Mouse (Mus musculus): ENCODE measurements at regions not wholly inside any gene's neighbourhood (a gene's known extent, or its start where the extent isn't known, plus 50 kb on each side); places are given as distances from the start of the nearest gene placed in this dataset.

DNA sequence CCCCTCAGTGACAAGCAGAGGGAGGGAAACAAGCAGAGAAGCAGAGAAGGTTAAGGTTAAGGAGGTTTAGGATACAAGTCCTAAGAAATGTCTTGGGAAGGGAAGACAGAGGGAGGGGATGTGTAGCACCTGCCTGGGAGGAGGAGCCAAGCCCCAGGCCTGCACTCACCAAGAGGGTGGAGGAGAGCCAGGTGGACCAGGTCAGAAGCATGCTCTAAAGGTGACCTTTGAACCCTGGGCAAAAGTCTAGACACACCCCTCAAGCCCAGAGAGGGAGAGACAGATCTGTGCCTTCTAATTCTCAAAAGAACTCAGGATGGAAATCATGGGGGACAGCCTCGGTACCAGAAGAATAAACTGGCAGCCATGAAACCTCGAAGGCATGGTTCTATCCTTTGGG is 54.4 kb upstream of the Calm2 start:
- DNase-seq (ENCODE audit: low spot score), result no peak
- no peaks in the 10 kb centered on the region for H3K36me3 ChIP-seq (ENCODE audit: control insufficient read depth, insufficient read depth, low read length)

DNA sequence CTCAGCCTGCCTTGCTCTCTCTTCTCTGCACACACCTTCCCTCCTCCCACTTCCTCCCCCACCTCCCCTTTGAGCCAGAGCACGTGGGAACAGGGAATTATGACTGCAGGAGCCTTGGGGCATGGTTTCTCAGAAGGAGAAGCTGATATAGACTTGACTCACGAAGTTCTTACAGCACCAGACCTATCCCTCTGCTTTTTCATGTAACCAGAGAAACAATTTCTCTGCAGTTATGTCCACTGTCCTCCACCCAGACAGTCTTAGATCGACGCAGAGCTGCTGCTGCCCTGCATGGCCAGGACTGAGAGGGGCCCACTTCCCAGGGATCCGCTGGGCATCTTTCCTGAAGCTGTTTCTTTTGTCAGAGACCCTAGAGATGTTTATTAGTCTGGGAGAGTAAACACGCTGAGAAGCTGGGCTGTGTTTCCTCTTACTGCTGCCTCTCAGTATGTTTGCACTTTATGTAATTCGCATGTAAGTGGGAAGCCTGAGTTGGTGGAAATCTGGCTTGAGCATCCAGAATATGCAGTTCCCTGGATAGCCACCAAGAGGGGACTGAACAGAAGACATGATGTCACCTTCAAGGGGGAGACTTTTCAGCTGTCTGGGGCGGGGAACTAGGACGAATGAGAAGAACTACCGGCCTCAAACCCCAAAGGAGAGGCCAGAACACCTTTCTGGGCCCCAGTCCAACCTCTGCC is 55.1 kb upstream of the Calm2 start:
- DNase-seq (ENCODE audit: low spot score) (peak; percentile 67), ATAC-seq (ENCODE audit: low FRiP score, low read depth) (peak; percentile 83)
- H3K4me3 ChIP-seq (replicated peaks; ENCODE audit: low read length), result no peak overlapping the region
- H3K27ac ChIP-seq (replicated peaks; ENCODE audit: low read depth, low read length), result peak overlapping the region; percentile 67
- TF ChIP-seq POLR2A (IDR thresholded peaks at IDR 0.05; ENCODE audit: borderline replicate concordance, extremely low read depth, insufficient read depth, insufficient read length), result no peak
- H3K4me2 ChIP-seq (replicated peaks; ENCODE audit: low read depth, low read length, severe bottlenecking), result no peak overlapping the region
- no peaks in the 10 kb centered on the region for H3K36me3 ChIP-seq (ENCODE audit: control insufficient read depth, insufficient read depth, low read length)
- no peaks in the 10 kb centered on the region for H3K27me3 ChIP-seq (ENCODE audit: control insufficient read depth, insufficient read depth, low read length)
- no peak overlapping the region for H3K9ac ChIP-seq (ENCODE audit: low read depth, low read length, severe bottlenecking)
- peaks cover 14% of the 10 kb centered on the region for H3K4me1 ChIP-seq (ENCODE audit: control insufficient read depth, insufficient read depth, low read length)
- no peaks in the 10 kb centered on the region for H3K9me3 ChIP-seq (ENCODE audit: control insufficient read depth, low read length)
- WGBS, result 16% methylated on average over 10 of the region's 10 CpGs

More for the DNA sequence above, 54.4 kb upstream of the Calm2 start:
- Histone ChIP-seq H3K4me3 (replicated peaks; ENCODE audit: low read length) (no peak overlapping the region), H3K27me3 (ENCODE audit: control insufficient read depth, insufficient read depth, low read length) (no peaks in the 10 kb centered on the region), H3K27ac (replicated peaks; ENCODE audit: low read depth, low read length) (no peak overlapping the region), H3K4me2 (replicated peaks; ENCODE audit: low read depth, low read length, severe bottlenecking) (no peak overlapping the region), H3K9me3 (ENCODE audit: control insufficient read depth, low read length) (no peaks in the 10 kb centered on the region), H3K4me1 (ENCODE audit: control insufficient read depth, insufficient read depth, low read length) (peaks cover 14% of the 10 kb centered on the region), H3K9ac (ENCODE audit: low read depth, low read length, severe bottlenecking) (no peak overlapping the region)
- TF ChIP-seq POLR2A (IDR thresholded peaks at IDR 0.05; ENCODE audit: borderline replicate concordance, extremely low read depth, insufficient read depth, insufficient read length), result no peak
- WGBS, result 10% methylated on average over 2 of the region's 2 CpGs
- no peak for ATAC-seq (ENCODE audit: low FRiP score, low read depth)

GRCm38 (mm10) chr17:87502388-87503369 is 55.9 kb upstream of the Calm2 start:
- no peak overlapping the region for H3K4me2 ChIP-seq (replicated peaks; ENCODE audit: low read depth, low read length, severe bottlenecking)
- peak overlapping the region; percentile 36; the same call in 1 of the 2 replicates for H3K9ac ChIP-seq (ENCODE audit: low read depth, low read length, severe bottlenecking)
- WGBS, result 10% methylated on average over 12 of the region's 14 CpGs
- H3K27ac ChIP-seq (replicated peaks; ENCODE audit: low read depth, low read length), result peak overlapping the region; percentile 67
- H3K36me3 ChIP-seq (ENCODE audit: control insufficient read depth, insufficient read depth, low read length), result no peaks in the 10 kb centered on the region
- DNase-seq (ENCODE audit: low spot score), result no peak
- no peak overlapping the region for H3K4me3 ChIP-seq (replicated peaks; ENCODE audit: low read length)
- H3K9me3 ChIP-seq (ENCODE audit: control insufficient read depth, low read length), result no peaks in the 10 kb centered on the region
- H3K27me3 ChIP-seq (ENCODE audit: control insufficient read depth, insufficient read depth, low read length), result no peaks in the 10 kb centered on the region
- peaks cover 14% of the 10 kb centered on the region for H3K4me1 ChIP-seq (ENCODE audit: control insufficient read depth, insufficient read depth, low read length)
- no peak for TF ChIP-seq POLR2A (IDR thresholded peaks at IDR 0.05; ENCODE audit: borderline replicate concordance, extremely low read depth, insufficient read depth, insufficient read length)
- ATAC-seq (ENCODE audit: low FRiP score, low read depth), result no peak

GRCm38 (mm10) chr17:87503491-87503890 is 56.8 kb upstream of the Calm2 start:
- DNase-seq (ENCODE audit: low spot score) (no peak), ATAC-seq (ENCODE audit: low FRiP score, low read depth) (no peak)
- Histone ChIP-seq H3K36me3 (ENCODE audit: control insufficient read depth, insufficient read depth, low read length) (no peaks in the 10 kb centered on the region), H3K4me2 (replicated peaks; ENCODE audit: low read depth, low read length, severe bottlenecking) (no peak overlapping the region), H3K27me3 (ENCODE audit: control insufficient read depth, insufficient read depth, low read length) (no peaks in the 10 kb centered on the region), H3K27ac (replicated peaks; ENCODE audit: low read depth, low read length) (no peak overlapping the region), H3K4me3 (replicated peaks; ENCODE audit: low read length) (no peak overlapping the region), H3K9me3 (ENCODE audit: control insufficient read depth, low read length) (no peaks in the 10 kb centered on the region), H3K4me1 (ENCODE audit: control insufficient read depth, insufficient read depth, low read length) (peaks cover 14% of the 10 kb centered on the region), H3K9ac (ENCODE audit: low read depth, low read length, severe bottlenecking) (no peak overlapping the region)
- TF ChIP-seq POLR2A (IDR thresholded peaks at IDR 0.05; ENCODE audit: borderline replicate concordance, extremely low read depth, insufficient read depth, insufficient read length), result no peak
- 81% methylated on average over 5 of the region's 5 CpGs for WGBS

DNA sequence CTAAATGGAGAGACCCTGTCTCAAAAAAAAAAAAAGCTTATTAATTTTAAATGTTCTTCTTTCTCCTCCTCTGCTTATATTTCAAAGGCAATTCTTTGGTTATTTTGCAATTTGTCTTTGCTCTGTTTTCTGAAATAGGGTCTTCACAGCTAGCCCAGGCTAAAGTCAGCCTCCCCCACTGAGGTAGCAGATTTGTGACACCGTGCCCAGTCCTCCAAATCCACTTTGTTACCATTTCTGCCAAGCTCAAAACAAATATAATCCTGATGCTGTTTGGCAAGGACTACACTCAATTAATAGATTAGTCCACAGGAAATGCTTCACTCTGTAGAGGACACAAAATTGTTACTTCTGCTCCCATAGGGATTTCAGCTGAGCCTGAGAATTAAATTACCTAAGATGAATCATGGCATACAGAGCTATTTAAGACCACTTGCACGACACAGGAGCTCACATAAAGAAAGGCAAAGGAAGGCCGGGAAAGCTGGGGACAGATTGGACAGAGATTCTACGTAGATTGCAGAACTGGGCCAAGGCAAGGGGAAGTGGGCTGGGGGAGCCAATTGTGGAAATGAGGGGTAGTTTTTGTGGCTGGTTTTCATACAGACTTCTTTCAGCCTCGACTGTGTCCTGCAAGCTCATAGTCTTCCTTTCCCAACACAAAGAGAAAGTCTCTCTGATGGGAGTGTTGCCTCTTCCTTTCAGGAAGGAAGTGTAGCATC is 58.4 kb upstream of the Calm2 start:
- Histone ChIP-seq H3K36me3 (ENCODE audit: control insufficient read depth, insufficient read depth, low read length) (no peaks in the 10 kb centered on the region), H3K9ac (ENCODE audit: low read depth, low read length, severe bottlenecking) (no peak overlapping the region), H3K27me3 (ENCODE audit: control insufficient read depth, insufficient read depth, low read length) (no peaks in the 10 kb centered on the region), H3K27ac (replicated peaks; ENCODE audit: low read depth, low read length) (no peak overlapping the region), H3K4me2 (replicated peaks; ENCODE audit: low read depth, low read length, severe bottlenecking) (no peak overlapping the region), H3K4me3 (replicated peaks; ENCODE audit: low read length) (no peak overlapping the region), H3K4me1 (ENCODE audit: control insufficient read depth, insufficient read depth, low read length) (peaks cover 14% of the 10 kb centered on the region), H3K9me3 (ENCODE audit: control insufficient read depth, low read length) (no peaks in the 10 kb centered on the region)
- DNase-seq (ENCODE audit: low spot score), result no peak
- no peak for TF ChIP-seq POLR2A (IDR thresholded peaks at IDR 0.05; ENCODE audit: borderline replicate concordance, extremely low read depth, insufficient read depth, insufficient read length)
- no peak for ATAC-seq (ENCODE audit: low FRiP score, low read depth)
- 72% methylated on average over 5 of the region's 5 CpGs for WGBS
